Mouse (Mus musculus): ENCODE results near the gene Abcd3.
A peak's percentile ranks its signal among the peaks of the same experiment; 100 is the strongest.

The Abcd3 gene

DNA sequence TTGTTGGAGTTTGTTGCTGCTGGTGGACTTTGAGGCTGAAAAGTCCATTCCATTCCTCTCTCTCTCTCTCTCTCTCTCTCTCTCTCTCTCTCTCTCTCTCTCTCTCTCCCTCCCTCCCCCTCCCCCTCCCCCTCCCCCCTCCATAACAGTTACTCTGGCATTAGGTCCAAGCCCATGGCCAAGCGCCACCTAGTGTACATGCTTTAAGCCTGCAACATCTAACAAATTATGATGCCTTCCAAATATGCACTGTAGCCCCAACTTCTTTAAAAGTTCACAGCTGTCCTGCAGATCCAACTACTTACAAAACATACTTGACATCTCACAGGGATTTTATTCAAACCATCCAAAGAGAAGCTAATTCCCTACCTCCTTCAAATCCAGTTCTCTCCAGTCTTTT lies 77.6 kb downstream of the Abcd3 start:
- DNase-seq, result peak; percentile 72 to 79

DNA sequence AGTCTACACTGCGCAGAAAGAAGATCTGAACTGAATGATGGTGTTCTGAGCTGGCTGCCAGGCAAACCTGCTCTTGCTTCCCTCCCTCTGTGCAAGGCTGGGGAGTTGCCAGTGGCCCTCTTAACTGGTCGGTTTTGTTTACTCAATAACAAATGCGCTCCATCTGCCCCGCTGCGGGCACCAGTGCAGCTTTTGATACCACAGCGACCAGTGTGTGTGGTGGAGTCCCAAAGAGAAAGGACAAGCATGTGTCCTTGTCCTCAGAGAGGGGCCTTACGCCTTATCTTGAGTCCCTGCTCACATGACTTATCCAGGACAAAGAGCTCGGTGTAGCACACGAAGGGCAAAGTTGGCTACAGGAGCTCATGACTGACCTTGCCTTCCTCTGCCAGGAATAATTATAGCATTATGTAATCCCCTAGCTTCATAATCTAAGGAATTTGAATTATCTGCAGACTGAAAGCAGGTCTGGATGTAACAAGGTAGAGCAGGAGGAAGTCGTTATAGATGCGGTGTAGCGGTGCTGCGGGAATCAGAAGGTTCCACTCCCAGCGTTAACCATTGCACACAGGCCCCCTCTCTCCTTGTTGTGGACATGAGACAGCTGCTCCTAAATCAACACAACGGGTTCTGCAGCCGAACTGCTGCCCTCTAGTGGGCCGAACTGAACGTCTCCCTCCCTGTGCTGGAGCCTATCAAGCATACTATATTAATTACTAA lies 78.9 kb downstream of the Abcd3 start:
- DNase-seq, result peak; percentile 92 to 94

DNA sequence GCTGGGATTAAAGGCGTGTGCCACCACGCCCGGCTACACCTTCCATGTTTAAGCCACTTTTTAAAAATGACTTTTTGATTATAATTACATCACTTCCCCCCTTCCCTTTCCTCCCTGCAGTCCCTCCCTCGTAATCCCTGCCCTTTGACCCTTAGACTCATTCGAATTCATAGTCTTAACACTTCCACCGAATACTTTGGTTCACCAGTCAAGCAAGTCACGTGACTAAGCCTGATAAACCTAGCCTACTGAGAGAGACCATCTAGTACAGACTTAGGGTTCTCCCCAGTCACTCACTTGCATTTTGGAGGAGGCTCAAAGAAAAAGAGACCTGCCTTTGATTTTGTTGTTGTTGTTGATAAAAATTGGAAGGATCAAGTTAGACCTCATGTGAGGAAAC lies 79.6 kb downstream of the Abcd3 start:
- no peak for DNase-seq

DNA sequence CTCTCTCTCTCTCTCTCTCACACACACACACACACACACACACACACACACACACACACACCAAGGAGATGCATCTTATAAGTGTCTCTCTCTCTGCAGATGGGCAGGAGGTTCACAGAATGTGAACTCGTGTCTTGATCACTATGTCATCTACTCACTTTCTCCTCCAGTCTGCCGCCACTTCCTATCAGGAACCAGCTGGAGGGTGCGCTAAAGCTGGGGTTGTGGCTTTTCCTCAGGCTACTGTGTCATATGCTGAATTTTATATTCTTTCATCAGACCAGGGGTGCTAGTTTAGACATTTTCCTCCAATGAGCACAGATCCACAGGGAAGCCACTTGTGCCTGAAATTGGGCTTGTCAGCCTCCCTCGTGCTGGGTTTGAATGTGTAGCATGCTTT lies 85.4 kb downstream of the Abcd3 start:
- DNase-seq, result no peak

DNA sequence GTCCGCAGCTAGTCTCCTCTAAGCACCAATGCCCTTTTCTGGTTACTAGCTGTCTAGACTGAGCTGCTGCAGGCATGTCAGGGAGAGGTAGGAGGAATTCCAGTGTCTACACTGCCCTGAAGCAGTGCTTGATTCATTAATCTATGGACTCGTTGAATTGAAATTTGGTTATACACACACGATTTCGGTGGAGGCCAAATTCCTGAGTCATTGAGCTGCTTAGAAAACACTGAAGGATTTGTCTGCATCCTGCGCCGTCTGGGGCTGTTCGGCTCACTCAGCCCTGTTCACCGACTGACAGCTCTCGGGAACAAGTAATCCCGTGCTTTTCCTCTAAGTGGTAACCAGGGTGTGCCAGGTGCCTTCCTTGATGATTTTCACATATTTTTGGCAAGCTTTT lies 89.5 kb downstream of the Abcd3 start:
- DNase-seq, result no peak

DNA sequence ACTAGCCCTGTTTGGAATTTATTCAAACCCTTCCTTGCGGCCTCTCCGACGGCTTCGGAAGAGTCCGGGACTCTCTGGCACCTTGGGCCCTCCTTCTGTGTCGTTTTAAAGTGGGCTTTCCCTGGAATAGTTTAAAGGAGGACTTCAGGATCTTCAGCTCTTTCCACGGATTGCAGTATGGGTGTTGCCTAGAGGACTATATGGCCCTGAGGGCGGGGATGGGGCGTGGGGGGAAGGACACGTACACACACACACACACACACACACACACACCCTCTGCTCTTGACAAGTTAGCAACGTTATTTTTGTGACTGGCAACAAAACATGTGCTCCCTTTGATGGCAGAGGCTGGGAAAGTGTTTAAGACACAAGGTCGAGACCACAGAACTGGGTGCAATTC lies 90.5 kb downstream of the Abcd3 start:
- DNase-seq, result no peak

DNA sequence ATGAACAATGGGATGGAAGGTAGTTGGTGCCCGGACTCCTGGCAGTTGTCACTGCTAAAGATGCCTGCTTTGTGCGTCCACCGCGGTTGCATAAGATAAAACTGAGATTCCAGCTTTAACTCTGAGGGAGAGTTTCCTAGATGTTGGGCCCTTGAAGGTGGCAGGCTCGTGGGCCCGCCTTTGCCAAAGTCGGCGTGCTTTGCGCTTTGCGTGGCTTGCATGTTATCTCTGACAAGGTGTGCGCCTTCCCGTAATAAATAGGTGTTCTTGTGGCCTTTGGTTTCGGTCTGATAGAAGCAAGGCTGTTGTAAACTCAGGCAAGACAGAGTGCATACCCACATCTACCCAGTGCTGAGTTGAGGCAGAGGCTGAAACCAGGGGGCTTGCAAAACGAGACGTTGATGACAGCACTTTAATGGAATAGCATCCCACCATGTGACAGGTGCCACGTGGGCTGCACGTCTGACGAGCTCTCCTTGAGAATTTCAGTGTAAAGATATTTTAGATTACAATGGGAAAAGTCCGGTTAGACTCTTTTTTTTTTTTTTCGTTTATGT lies 91.1 kb downstream of the Abcd3 start:
- DNase-seq, result no peak

DNA sequence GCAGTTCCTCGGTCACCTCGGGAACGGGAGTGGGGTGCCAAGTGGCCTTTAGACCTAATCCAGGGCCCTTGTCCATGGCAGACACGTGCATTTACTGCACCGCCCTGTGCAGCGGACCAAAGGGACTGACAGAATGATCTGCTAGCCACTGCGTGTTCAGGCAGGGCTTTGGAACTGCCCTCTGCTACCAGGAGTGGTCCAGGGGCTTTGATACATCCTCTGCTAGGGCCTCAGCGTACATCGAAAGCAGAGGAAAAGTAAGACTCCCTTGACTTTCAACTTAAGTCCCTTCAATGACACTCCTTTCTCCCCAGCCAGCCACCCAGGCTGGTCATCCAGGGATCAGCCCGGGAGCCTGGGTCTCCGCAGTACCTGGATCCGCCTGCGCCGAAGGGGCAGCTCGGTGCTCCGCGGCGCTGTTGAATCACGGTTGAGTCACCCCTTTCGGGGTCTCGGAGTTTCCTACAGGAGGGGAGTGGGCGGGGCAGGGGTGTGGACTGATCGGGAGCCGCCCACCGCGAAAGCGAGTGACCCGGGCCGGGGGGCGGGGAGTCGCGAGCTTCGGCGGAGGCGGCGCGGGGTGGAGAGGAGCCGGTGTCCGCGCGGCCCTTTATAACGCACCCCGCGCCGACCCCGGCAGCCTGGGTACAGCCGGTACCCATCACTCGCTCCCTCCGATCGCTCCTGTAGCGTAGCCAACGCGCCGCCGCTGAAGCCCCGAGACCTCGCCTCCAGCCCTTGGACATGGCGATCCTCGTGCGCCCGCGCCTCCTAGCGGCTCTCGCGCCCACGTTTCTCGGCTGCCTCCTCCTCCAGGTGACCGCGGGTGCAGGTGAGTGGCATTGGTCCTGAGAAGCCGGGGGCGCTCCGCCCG lies 91.9 kb downstream of the Abcd3 start, which contains the start of gene F3:
F3 (plus strand) TSS at position 567 of the 874 bp plus-strand sequence.
- peak; percentile 92 to 93 for DNase-seq

DNA sequence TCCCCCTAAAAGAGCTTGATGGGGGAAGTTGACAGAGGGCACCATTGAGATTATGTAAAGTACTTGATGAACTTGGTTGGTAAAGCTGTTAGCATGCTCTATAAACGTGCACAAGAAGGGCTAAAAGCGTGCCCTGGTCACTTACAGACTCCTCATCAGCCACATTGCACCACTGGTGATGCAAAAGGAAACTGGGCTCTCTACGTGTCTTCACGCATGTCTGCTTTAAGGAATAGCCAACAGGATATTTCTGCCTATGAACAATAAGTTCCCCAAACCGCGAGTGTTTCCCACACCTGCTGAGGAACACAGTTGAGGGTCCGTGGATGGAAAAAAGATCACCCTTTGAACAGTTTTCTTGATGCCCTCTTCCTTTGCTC lies 93.4 kb downstream of the Abcd3 start:
- no peak for DNase-seq

DNA sequence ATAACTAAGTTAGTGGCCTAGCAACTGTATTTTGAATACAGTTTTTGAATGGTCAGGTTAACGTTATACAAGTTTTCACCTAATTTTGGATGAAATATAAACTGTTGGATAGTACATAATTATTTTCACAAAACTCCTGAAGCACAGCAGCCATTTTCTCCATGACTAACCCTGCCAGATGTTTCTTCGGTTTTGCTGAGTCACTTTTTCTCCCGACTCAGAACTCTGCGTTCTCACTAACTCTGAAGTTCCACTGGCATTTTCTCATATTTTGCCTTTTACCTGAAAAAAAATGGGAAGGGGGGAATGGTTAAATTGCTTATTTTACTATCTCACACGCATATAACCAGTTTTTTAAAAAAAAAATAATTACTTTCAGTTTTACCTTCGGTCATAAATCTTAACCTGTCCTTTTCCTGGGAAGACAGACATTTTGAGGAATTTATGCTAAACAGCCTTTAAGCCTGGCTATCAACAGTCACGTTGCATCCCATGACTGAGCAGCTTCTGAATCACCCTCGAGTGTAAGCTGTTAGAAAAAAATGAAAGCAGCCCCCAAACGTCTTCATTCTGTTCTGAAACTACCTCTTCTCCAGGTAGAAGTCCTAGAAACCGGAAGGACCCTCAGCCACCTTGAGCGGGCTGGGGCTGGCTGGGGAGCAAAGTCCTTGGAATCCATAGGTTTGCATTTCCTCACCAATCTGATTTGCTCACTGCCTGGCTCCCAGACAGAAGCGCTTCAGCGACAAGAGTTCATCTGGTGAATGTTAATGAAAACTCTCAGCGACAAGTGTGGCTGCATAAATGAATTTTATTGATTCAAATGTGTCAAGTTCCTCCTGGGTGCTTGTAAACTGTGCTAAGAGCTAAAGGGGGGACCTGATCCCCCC lies 94.1 kb downstream of the Abcd3 start:
- no peak for DNase-seq

DNA sequence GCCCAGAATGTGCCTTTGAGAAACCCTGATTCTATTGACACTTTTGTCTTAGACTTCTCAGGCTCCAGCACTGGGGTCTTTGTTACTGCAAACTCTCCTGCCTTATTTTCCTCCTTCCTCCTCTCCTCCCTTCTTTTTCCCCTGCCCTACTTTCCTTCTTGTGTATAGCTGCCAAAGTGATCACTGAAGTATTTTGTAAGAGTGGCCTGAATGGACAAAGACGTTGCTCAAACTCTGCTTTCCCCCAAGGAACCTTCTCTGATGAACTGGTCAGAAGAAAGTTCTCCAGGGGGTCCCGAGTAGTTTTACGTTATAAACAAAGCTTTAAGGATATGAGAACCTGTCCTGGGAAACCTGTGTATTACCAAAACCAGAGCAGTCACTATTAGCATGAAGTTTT lies 95.4 kb downstream of the Abcd3 start:
- no peak for DNase-seq

DNA sequence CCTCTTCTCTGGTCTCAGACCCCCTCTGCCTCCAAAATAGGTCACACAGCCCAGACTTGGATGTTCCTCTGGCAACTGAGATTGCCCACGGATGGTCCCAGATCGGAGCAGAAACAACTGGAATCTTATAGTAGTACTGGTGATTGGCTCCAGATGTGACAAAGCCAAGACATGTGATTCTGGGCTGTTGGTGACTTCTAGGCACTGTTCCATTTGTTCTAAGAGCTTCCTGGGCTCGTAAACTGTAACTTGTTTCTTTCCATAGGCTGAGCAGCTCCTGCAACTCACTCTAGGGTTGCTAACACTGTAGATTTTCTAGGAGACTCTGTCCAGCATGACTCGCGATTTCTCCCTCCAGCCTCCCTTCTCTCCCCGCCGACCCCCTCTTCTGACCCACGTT lies 96.4 kb downstream of the Abcd3 start:
- DNase-seq, result no peak

DNA sequence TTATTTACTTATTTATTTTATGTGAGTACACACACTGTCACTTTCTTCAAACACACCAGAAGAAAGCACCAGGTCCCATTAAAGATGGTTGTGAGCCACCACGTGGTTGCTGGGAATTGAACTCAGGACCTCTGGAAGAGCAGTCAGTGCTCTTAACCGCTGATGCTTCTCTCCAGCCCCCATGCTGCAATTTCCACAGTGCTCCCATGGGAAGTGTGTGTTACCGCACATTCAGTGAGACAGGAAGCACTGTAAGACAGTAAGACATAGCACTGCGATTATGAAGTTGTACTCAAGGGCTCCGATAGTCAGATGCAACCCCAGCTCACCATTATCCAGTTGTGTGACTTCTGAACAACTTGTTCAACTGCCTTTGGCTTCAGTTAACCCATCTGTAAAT lies 98.6 kb downstream of the Abcd3 start:
- no peak for DNase-seq

DNA sequence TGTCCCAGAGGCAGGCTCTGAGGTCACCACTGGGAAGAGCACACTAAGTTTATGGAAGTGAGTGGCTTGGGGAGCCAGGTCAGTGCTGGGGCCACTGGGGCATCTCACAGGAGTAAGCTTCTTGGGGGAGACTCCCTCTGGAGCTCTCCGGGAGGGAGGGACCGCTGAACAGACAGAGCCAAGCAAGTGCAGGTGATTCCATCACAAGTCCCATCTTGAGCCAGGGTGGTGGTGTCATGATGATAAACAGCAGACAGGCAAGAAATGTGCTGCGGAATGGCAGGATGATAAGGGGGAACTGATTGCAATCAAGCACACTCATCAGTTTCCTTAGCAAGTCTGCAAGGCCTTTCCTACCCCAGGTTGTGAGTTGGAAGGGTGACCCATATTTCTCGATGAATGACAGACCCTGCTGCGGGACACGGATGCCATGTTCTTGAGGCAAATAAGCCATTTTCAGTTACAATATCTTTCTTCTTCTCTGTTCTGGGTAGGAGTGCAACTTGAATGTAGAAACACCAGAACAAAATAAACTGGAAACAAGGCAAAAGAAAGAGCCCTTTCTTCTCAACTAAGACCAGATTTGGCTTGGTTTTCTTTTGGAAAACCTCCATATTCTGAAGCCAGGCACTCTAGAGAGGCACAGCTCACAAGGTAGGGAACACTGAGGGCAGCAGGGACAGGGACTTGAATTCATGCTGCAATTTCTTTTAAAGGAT lies 99.2 kb downstream of the Abcd3 start:
- DNase-seq, result no peak

DNA sequence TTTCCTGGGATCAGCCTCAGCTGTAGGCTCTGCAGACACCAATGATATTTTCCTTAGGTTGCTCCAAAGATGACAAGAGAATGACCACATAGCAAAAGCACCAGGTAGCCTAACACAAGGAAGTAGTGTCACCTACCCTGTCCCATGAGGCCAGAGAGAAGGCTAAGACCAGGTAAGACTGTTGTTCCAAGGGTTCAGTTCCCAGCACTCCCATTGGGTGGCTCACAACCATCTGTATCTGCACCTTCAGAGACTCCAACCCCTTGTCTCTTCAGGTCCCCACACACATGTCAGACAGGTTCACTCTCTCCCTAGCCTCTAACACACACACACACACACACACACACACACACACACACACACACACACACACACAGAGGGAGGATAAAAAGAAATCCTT lies 99.8 kb downstream of the Abcd3 start:
- DNase-seq, result no peak

DNA sequence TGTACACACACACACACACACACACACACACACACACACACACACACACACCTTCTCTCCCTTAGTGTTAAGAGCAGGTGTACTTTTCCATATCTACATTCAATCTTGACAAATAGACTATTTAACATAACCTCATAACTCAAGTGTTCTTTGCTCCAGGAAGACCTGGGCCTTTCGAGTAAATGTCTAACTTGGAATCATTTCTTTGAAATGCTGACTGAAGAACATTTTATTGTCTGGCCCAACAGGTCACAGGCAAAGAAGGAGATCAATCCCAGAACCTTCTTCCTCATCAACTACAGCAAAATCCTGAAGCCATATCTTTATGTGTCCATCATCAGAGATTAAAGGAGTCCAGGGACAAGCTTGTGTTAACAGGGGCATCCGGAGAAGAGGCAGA lies 100.6 kb downstream of the Abcd3 start:
- DNase-seq, result no peak

DNA sequence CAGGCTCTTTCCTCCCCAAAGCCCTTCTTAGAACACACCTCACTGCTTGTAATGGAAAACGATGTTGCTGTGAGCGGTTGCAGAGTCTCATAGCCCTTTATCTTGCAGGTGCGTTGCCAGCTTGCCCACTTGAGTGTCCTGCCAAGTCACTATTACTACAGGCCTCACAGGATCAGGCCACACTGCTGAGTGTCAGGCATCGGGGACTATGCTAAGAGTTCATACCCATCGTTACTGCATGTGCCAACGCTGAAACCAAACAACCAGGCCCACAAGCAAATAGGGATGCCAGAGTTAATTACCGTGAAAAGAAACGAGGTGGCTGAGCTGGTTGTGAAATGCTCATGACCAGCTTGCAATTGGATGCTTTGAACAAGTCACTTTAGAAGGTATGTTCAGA lies 101.3 kb downstream of the Abcd3 start:
- no peak for DNase-seq

DNA sequence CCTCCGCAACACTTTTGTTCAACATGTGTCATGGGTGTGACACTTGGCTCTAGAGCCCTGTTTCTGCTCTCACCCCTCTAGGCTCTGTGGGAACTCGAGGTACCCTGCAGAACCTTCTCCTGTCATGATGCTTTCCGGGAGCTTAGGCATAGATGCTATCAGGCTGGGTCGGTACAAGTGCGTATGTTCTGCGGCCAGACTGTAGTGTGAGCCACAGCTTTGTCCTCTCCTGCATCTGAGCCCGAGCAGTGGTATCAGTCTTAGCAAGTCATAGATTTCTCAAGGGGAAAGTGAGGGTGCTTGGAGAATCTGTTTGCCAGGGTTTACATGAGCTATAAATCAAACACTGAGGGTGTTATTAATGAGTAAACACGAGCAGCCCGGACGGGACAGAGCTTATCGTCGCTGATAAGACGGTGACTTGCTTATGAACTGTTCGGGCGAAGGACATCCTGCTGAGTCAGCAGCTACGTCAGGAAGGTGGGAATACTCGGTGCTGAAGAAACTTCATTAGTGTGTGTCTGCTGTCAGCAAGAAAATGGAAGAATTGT lies 101.9 kb downstream of the Abcd3 start:
- no peak for DNase-seq

DNA sequence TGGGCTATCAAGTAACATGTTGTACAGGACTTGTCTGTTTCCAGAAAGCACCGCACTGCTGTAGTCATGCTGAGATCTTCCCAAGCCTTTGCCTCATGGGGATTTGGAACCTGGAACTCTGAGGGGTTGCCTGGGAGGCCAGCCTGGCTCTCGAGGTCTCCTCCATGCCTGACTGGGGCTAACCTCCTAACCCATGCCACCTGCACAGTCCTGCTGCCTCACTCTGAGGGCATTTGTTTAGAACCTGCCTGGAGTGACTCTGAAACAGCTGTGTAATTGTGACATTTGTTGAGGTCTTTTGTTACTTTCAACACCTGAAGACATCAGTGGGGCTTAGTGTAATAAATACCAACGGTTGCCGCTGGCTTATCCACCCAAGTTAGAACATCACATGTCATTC lies 102.9 kb downstream of the Abcd3 start:
- DNase-seq, result no peak

DNA sequence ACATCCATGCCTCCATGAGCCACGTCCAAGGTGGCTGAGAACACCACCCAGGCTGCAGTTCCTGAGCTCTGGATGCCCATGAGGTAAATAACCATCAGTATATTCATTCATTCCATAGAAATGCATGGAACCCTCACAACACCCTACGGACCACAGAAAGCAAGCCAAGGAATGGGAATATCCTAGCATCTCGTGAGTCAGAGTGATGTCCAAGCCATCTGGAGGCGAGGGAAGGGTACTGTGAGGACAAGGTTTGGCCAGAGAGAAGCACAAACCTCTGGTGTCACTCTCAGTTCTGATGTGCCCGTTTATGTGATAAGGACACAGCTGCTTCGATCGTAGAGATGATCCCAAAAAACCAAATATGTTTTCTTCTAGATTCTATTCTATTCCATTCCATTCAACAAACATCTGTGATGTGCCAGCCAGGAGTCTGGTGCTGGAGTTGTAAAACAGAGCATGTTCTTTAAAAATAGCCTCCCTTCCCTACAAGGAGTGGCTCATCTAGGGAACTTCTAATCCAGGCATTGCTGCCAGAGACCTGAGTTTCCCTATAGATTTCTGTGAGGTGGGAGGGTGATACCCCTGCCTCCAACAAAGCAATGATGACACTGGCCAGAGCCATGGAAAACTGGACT lies 104.1 kb downstream of the Abcd3 start:
- no peak for DNase-seq
